9 mouse cellular contexts compared by ENCODE assay signal in the genomic region with DNA sequence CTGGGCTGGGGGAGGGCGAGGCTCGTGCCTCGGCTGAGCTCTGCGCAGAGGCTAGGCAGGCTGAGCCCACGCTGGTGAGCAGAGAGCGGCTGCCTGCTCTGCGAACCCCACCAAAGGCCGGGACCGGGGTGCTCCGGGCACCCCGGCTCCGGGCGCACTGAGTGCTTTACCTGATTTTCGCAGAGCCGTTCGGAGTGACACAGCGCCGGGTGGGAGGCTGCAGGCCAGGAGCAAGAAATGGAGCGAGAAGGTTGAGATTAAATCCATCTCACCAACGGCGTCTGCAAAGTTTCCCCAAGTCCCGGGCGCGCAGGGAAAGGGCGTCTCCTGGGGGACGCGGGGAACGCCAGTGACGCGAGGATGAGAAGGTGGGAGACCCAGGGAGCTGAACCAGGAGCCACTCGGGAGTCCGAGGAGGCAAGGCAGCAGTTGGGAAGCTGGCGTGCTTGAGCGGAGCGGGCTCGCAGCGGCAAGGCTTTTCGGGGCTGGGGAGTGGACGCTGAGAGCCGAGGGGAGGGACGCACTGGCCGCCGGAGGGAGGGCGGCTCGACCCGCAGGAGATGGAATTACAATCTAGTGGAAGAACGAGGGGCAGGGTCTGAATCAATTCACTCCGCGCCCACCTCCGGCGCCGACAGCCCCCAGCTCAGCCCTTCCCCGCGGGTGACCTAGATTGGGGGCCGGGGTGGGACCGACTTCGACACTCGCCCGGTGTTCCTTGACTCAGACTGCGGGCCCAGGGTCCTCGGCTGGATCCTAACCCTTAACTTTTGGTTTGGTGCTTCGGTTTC. TPM values are rescaled to one million over a fixed set of nuclear protein-coding genes. Genes with fewer than 3 reads are reported as not detected.
DNase-seq lines count a peak whose midpoint lies in the region; ATAC-seq and TF ChIP-seq lines count a peak whose summit lies in the region.
"Had no signal": no experiment of that assay in that cellular context is flagged by ENCODE, and none has a peak within 500 bp of the region (broad histone marks: within the 10 kb centered on the region; RNA-seq: fewer than 3 reads in every experiment).

Gene Egflam (minus strand): TSS at position 578 of the 791 bp plus-strand sequence.

- CTCF ChIA-PET in Patski (lab: Charles Lee): interaction anchor here (1.0 kb wide), 1 partner anchor 209 kb away, joined by 3 read pairs; no protein-coding TSS in a partner anchor

- DNase-seq in adrenal gland, adult (ENCODE audit: inconsistent age in 2 of 2, low spot score in 1 of 2): peak; percentile 17 to 58
- DNase-seq in adrenal gland, adult 8-10 months: no peak
- DNase-seq in Patski (ENCODE audit: low read depth, low spot score) (no peak), MN1 (ENCODE audit: low spot score) (no peak)
- no peak for DNase-seq in hindbrain, embryonic 14.5 days (ENCODE audit: low spot score)
- DNase-seq in retina, postnatal 1 day: peak; percentile 73

- H3K4me2 ChIP-seq in forebrain, embryonic 15.5 days (replicated peaks): peak within 1 kb of the TSS; percentile 99
- peak within 1 kb of the TSS; percentile 100 for H3K4me2 ChIP-seq in hindbrain, embryonic 14.5 days (replicated peaks)
- H3K4me2 ChIP-seq in lung, embryonic 16.5 days (ENCODE audit: low read depth, low read length): peak within 1 kb of the TSS; percentile 91

- no peaks in the 10 kb centered on the region for H3K36me3 ChIP-seq in forebrain, embryonic 15.5 days
- H3K36me3 ChIP-seq in hindbrain, embryonic 14.5 days (replicated peaks; ENCODE audit: control insufficient read depth, insufficient read depth): no peaks in the 10 kb centered on the region
- H3K36me3 ChIP-seq in lung, embryonic 16.5 days (ENCODE audit: control insufficient read depth, insufficient read depth, low read length): no peaks in the 10 kb centered on the region

- peaks cover 74% of the 10 kb centered on the region for H3K27me3 ChIP-seq in Patski
- peaks cover 11% of the 10 kb centered on the region; the same call in 1 of the 2 replicates for H3K27me3 ChIP-seq in forebrain, embryonic 15.5 days
- H3K27me3 ChIP-seq in hindbrain, embryonic 14.5 days (ENCODE audit: control insufficient read depth, insufficient read depth, low read length): peaks cover 15% of the 10 kb centered on the region
- H3K27me3 ChIP-seq in lung, embryonic 16.5 days (ENCODE audit: control insufficient read depth, insufficient read depth, low read depth, low read length): no peaks in the 10 kb centered on the region

- peak within 1 kb of the TSS; percentile 56 for H3K4me3 ChIP-seq in forebrain, embryonic 15.5 days
- peak within 1 kb of the TSS; percentile 63 for H3K4me3 ChIP-seq in hindbrain, embryonic 14.5 days (replicated peaks; ENCODE audit: low read length)
- peak within 1 kb of the TSS; percentile 74 for H3K4me3 ChIP-seq in lung, embryonic 16.5 days (ENCODE audit: low read length)

- no peak for TF ChIP-seq CTCF in Patski (IDR thresholded peaks at IDR 0.05)

- ATAC-seq in Patski: peak; percentile 21
- ATAC-seq in forebrain, embryonic 15.5 days (replicated peaks): peak; percentile 75
- peak; percentile 69; the same call in 1 of the 2 replicates for ATAC-seq in hindbrain, embryonic 14.5 days (ENCODE audit: low FRiP score)
- ATAC-seq in lung, embryonic 16.5 days (ENCODE audit: low read depth): peak; percentile 78

- no peaks in the 10 kb centered on the region for H3K9me3 ChIP-seq in forebrain, embryonic 15.5 days
- H3K9me3 ChIP-seq in hindbrain, embryonic 14.5 days (ENCODE audit: control insufficient read depth, low read length): no peaks in the 10 kb centered on the region
- peaks cover 3% of the 10 kb centered on the region; the same call in 1 of the 2 replicates for H3K9me3 ChIP-seq in lung, embryonic 16.5 days (ENCODE audit: control insufficient read depth, low read length)

- in situ Hi-C loops in Patski (cut with MboI; ENCODE audit: low pct_unique_long_range_greater_than_20kb): no loop called here

- peak within 1 kb of the TSS; percentile 48 for H3K9ac ChIP-seq in forebrain, embryonic 15.5 days (replicated peaks)
- H3K9ac ChIP-seq in hindbrain, embryonic 14.5 days: peak within 1 kb of the TSS; percentile 67
- H3K9ac ChIP-seq in lung, embryonic 16.5 days (ENCODE audit: low read length): peak within 1 kb of the TSS; percentile 72

- WGBS in forebrain, embryonic 15.5 days: under 1% methylated on average over 62 of the region's 62 CpGs
- under 1% methylated on average over 62 of the region's 62 CpGs for WGBS in hindbrain, embryonic 14.5 days
- under 1% methylated on average over 62 of the region's 62 CpGs for WGBS in lung, embryonic 16.5 days

- POLR2A ChIA-PET in Patski (lab: Charles Lee): no interaction called here

- no peak within 1 kb of the TSS for H3K27ac ChIP-seq in forebrain, embryonic 15.5 days (replicated peaks)
- peak within 1 kb of the TSS; percentile 67 for H3K27ac ChIP-seq in hindbrain, embryonic 14.5 days
- H3K27ac ChIP-seq in lung, embryonic 16.5 days (ENCODE audit: low read length): peak within 1 kb of the TSS; percentile 77

- H3K4me1 ChIP-seq in forebrain, embryonic 15.5 days: peaks cover 19% of the 10 kb centered on the region
- H3K4me1 ChIP-seq in hindbrain, embryonic 14.5 days (replicated peaks; ENCODE audit: control insufficient read depth, insufficient read depth, low read length): peaks cover 6% of the 10 kb centered on the region
- peaks cover 8% of the 10 kb centered on the region for H3K4me1 ChIP-seq in lung, embryonic 16.5 days (replicated peaks; ENCODE audit: control insufficient read depth, insufficient read depth, low read length)

RNA-seq across cellular contexts. Expression of gene Egflam, which starts in this region (rescaled TPM):
- 10 to 100 TPM in 1 of 4 experiments, 1 to 10 TPM in 3; 5.1 to 11.8 (median 7.6) TPM for total RNA-seq in adrenal gland, adult 8-10 months (2022)
- polyA plus RNA-seq in Patski (2021): 0.06 TPM
- 4.5 and 4.6 TPM in 2 replicates for polyA plus RNA-seq in forebrain, embryonic 15.5 days (2015; fragmentation: Nextera tagmentation; extraction: Ambion mirVana)
- 14.0 and 15.1 TPM in 2 replicates for polyA plus RNA-seq in hindbrain, embryonic 14.5 days (2014; fragmentation: Nextera tagmentation; extraction: Ambion mirVana)
- 32.7 and 33.3 TPM in 2 replicates for polyA plus RNA-seq in lung, embryonic 16.5 days (2015; fragmentation: Nextera tagmentation; extraction: Ambion mirVana)
- total RNA-seq: common myeloid progenitor, adult 5-6 weeks had no signal

Comparison
In these comparisons a context has a peak if more than half of its experiments do, and no peak if none do; other contexts are left out.
1. DNase-seq: peak in adrenal gland, adult (2 of 2) and retina, postnatal 1 day (single experiment); none in adrenal gland, adult 8-10 months (single experiment), Patski (single experiment), hindbrain, embryonic 14.5 days (single experiment) and MN1 (single experiment).
2. Peak in ATAC-seq in Patski; RNA of the gene not detected or under 1 TPM.
3. ATAC-seq: peak in every context shown above with its lines; median percentile 78 in lung, embryonic 16.5 days; 75 in forebrain, embryonic 15.5 days; 69 in hindbrain, embryonic 14.5 days; 21 in Patski.
4. Peak in every context shown above with its lines, with median percentiles within 50 percentile points of each other: H3K4me2 ChIP-seq, H3K4me3 ChIP-seq and H3K9ac ChIP-seq.